Mouse (Mus musculus) spleen, embryonic (tissue): ENCODE results near the gene D1Pas1.

Source experiments
- CTCF ChIA-PET: fragments of 350-600 bp; sonication (Branson Sonifier 250); formaldehyde crosslinking; loops from one replicate; lab custom pipeline; 2022; lab: Charles Lee

D1Pas1 gene

GRCm38 (mm10) chr1:186986506-186986905, 19.3 kb downstream of the D1Pas1 start:
- CTCF ChIA-PET, result no interaction called here

- CTCF ChIA-PET, result no interaction called here
These were observed 21.1 kb downstream of the D1Pas1 start for GRCm38 (mm10) chr1:186988281-186988682.

- CTCF ChIA-PET, result interaction anchor here (0.6 kb wide), 1 partner anchor 25 kb away, joined by 4 read pairs; no protein-coding TSS in a partner anchor
These were observed 21.6 kb downstream of the D1Pas1 start for GRCm38 (mm10) chr1:186988822-186989221.

GRCm38 (mm10) chr1:186991473-186991872, 24.3 kb downstream of the D1Pas1 start:
- CTCF ChIA-PET, result no interaction called here

- CTCF ChIA-PET, result no interaction called here
These were observed 24.9 kb downstream of the D1Pas1 start for GRCm38 (mm10) chr1:186992113-186992512.

GRCm38 (mm10) chr1:186997596-186998304, 30.5 kb downstream of the D1Pas1 start:
- CTCF ChIA-PET, result no interaction called here

- CTCF ChIA-PET, result no interaction called here
These were observed 36.2 kb downstream of the D1Pas1 start for GRCm38 (mm10) chr1:187003441-187003861.

GRCm38 (mm10) chr1:187004306-187004705, 37.1 kb downstream of the D1Pas1 start:
- CTCF ChIA-PET, result no interaction called here

- CTCF ChIA-PET, result no interaction called here
These were observed 39.2 kb downstream of the D1Pas1 start for GRCm38 (mm10) chr1:187006227-187006925.

GRCm38 (mm10) chr1:187008236-187008635, 41.0 kb downstream of the D1Pas1 start:
- CTCF ChIA-PET, result interaction anchor here (0.6 kb wide), 1 partner anchor 140 kb away, joined by 3 read pairs; no protein-coding TSS in a partner anchor

GRCm38 (mm10) chr1:187010071-187010470, 42.9 kb downstream of the D1Pas1 start:
- CTCF ChIA-PET, result no interaction called here

GRCm38 (mm10) chr1:187011601-187012000, 44.4 kb downstream of the D1Pas1 start:
- CTCF ChIA-PET, result no interaction called here

GRCm38 (mm10) chr1:187014141-187014540, 46.9 kb downstream of the D1Pas1 start:
- CTCF ChIA-PET, result interaction anchor here (0.6 kb wide), 1 partner anchor 25 kb away, joined by 4 read pairs; no protein-coding TSS in a partner anchor

GRCm38 (mm10) chr1:187015673-187016072, 48.5 kb downstream of the D1Pas1 start:
- CTCF ChIA-PET, result no interaction called here

GRCm38 (mm10) chr1:187016116-187016515, 48.9 kb downstream of the D1Pas1 start:
- CTCF ChIA-PET, result no interaction called here

GRCm38 (mm10) chr1:187020011-187020410, 52.8 kb downstream of the D1Pas1 start:
- CTCF ChIA-PET, result no interaction called here
